Mouse (Mus musculus): ENCODE data around the gene Nagk.
"Not testable (repeated sequence)": the region's sequence is repeated elsewhere in the genome, so short reads cannot be mapped to it uniquely, and the experiment has no call there.

The Nagk gene

DNA sequence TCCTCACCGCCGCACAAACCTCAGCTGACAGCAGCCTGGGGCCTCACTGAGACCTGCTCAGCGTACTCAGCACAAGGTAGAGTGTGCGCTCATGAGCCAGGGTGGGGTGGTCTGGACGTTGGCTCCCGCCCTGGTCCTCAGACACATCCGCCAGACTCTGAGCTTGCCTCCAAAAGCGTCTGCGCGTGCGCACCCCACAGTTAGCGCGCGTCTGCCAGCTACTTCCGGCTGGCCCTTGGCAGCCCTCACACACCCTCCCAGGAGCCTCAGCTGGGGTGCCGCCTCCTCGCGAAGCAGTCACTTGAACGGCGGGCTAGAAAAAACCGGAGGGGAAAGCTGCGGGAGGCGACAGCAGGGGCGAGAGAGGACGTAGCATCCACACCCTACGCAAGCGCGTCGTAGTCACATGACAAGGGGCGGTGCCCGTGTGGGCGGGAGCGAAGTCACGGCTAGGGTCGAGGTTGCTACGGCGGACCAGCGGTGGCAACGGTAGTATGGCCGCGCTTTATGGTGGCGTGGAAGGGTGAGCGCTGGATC, at the start of gene Nagk:
Nagk (plus strand) TSS at position 223 of the 537 bp plus-strand sequence.
- peak; percentile 93 for DNase-seq (ENCODE audit: low spot score)

DNA sequence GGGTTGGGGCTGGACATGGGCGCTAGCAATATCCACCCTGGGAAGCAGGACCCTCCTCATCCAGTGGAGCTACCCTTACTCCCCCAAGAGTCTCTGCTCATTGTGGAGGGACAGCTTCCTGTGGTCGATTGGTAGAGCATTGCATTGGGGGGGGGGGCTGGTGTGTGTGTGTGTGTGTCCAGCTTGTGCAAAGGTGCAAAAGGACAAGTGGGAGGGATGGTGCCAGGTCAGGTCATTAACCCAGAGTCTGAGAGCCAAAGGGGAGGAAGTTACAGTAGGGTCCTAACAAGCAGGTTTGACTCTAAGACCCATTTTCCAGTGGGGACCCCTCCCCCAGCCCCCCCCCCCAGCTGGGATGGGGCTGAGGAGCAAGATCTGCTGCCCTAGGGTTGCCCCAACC, 49.3 kb upstream of the Nagk start:
- DNase-seq (ENCODE audit: low spot score), result no peak

DNA sequence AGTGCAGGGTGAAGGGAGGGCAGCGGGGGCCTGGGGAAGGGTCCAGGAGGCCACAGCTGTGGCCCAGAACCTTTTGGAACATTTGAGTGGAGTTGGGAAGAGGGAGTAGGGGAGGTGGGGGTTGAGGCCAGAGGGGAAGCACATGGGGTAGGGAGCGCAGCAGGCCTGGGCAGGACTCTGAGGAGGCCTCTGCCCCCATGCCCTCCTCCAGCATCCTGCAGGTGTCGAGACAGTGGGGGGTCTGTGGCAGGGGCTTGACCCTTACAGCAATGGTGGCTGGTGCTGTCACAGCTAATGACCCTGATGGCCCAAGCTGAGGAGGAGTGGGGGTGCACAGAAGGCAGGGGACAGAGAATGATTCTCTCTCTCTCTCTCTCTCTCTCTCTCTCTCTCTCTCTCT, 45.5 kb upstream of the Nagk start:
- DNase-seq (ENCODE audit: low spot score), result no peak

DNA sequence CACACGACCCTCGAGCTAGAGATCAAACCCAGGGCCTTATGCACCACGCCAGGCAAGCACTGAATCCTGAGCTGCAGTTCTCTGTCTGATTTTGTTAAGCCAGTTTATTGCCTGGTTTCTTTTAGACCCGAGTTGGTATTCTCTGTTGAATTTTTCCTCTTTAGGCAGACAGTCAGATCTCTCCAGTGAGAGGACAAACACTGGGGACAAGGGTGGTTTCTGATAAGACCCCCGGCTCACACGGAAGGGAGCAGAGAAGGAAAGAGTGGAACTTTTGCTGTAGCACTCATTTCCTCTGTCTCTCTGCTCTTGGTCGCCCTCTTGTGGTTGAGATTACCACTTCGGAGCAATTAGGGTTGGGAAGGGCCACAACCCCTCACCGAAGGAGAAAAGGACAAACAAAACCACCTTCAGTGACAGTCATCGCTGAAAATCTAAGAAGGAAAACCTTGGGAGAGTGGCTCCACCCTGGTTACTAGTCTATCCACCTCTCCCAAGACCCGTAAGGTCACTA, 44.6 kb upstream of the Nagk start:
- no peak for DNase-seq (ENCODE audit: low spot score)

DNA sequence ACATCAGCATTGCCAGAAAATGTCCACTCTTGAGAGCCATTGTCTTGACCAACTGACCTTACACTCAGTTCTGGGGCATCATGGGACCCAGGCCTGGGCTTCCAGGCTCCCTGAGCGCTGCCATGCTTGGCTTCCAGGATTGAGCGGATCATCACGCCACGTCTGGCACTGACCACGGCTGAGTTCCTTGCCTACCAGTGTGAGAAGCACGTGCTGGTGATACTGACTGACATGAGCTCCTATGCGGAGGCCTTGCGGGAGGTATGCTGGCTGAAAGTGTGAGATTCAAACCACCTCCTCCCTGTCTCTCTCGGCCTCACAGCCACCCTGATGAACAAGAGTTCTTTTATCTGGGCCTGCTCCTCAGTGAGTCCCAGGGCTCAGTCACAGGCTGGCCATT, 38.7 kb upstream of the Nagk start:
- no peak for DNase-seq (ENCODE audit: low spot score)

DNA sequence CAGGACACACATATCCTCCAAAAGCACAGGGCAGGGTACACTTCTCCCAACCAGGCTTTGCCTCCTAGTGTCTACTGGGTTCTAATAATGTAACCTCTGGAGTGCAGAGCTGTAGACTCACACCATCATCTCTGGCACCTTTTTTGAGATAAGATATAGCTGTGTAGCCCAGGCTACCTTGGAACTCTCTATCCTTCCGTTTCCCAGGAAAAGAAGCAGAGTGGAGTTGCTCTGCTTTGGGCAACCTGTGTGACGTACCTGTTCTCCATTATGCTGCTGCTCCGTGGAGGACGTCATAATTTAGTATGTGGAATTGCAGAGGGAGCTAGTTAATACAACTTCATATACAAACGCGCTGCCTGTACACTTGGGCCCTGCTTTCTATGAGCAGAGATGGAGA, 32.4 kb upstream of the Nagk start, which contains the start of gene Ankrd53:
Ankrd53 (plus strand) TSS at position 301 of the 400 bp plus-strand sequence.
- no peak for DNase-seq (ENCODE audit: low spot score)

DNA sequence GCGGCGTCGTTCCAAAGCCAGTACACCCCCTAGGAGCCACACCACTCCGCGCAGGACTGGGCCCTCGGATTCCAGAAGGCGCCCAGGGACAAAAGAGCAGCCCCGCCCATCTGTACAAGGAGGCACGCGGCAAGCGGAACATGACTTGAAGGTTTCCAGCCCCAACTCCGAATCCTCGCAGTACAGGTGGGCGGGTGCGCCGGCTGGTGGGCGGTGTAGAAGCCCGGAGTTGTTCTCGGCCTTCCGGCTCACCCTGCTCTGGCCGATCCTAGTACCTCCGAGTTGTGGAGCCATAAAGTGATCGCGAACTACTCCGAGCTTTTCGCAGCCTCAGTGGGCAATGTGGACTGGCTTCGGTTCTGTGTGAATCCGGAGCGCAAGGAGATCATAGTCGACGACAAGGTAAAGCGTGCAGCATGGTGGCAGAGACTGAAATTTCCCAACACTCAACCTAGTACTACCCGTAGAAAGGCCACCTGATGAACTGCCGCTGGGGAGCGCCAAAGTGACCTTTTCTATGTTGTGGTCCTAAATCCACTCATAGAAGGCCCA, 31.8 kb upstream of the Nagk start:
- peak; percentile 63 for DNase-seq (ENCODE audit: low spot score)

DNA sequence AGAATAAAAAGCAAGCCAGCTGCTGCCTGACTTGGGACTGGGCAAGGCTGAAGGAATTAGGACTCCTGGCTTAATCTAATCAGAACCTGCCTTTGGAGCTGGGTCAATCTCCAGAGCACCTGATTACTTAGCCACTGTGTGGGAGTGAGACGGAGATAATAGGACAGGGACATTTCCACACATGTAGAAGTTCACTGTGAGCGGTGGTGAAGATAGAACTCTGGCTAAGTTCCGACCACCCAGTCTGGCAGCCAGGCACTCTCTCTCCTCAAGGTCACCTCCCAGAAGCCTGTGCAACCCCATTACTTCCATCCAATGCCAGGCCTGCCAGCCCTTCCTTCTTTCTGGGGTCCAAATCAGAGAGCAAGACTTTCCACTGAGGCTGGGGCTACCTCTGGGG, 27.8 kb upstream of the Nagk start:
- peak; percentile 47 for DNase-seq (ENCODE audit: low spot score)

DNA sequence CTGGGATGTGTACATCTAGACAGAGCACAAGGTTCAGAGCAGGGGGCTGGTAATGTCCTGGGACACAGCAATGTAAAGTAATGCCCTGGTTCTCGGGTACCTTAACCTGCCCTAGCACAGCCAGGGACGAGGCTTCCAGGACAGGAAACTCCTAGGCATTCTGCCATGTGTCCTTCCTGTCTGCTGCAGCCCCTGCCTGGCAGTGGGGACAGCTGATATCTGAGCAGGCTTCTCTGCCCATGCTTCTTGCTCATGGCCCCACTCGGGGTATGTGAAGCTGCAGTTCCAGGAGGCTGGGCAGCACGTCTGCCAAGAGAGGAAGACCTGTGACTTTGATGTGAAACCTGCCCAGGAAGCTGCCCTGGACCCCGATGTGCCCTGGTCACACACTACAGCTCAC, 26.3 kb upstream of the Nagk start:
- no peak for DNase-seq (ENCODE audit: low spot score)

DNA sequence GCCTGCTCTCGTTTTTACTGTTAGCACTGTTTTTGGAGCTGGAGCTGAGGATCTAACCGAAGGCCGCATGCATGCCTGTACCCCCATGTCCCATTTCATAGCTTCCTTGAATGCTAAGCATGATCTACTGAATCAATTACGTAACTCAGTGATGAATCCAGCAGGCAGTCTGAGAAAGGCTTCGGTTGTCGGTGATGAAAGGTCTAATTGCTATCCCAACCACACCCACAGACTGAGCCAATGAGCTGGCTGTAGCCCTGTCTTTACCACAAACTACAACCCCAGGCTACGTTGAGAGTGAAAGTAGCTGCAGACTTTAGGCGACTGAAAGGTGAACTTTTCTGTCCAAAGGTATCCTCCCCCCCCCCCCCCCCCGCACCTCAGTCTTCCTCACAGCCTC, 20.7 kb upstream of the Nagk start:
- DNase-seq (ENCODE audit: low spot score), result no peak

DNA sequence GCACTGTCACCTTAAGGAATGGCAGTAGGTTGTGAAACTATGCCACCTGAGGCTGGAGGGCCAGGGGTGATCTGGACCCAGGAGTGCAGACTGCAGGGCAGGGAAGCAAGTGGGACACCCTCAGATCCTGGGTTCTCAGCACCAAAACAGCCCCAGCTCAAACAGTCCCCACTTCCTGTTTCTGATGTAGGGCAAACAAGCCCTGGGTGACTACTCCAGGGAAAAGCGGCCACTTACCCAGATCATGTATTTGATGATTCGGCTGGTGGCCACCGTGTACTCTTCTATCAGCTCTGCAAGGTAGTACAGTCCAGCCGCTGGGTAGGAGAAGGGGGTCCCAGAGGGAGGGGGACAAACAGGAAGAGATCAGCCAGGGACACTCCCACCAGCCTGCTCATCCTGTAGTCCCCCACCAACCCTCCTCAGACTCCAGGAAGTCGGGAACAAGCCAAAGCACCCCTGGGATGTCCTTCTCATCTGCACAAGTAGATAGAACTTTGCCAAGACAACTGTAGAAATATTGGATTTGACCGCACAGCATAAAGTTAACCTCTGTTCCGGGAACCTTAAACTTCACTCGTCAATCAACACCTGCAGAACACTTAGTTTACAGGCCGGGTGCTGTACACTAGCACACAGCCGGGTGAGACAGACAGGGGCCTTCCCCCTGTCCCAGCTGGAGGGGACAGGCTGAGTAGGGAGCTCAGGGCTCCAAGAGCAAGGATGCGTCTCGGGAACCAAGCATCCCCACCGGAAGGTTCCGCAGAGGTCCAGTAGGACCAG, 19.8 kb upstream of the Nagk start:
- peak; percentile 29 for DNase-seq (ENCODE audit: low spot score)

DNA sequence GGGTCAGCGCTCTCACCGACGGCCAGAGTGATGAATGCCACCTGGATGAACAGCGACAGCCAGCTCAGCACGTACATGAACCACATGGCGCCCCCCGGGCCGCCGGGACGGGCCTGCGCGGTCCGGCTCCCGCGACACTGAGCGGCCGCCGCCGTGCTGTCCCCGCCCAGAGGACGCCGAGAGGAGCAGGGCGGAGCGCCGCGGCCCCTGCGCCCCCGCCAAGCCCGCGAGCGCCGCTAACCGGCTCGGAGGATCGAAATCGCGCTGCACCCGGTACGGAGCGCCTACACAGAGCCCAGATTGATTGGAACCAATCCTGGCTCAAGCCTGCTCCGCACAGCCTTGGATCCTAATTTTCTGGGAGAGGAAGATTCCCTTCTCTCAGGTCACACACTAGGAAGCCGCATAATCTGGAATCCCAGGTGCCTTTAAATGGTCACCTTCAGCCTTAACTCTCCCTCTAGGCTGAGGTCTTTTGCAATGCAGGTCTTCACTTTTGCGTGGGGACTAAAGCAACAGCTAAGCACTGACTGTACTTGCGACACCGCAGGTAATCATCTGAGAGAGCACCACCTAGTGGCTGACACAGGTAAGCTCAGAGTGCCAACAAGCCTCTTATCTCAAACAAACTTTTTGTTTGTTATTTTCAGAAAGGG, 19.0 kb upstream of the Nagk start, which contains the start of gene Tex261:
Tex261 (minus strand) TSS at position 176 of the 656 bp plus-strand sequence.
- peak; percentile 90 for DNase-seq (ENCODE audit: low spot score)

DNA sequence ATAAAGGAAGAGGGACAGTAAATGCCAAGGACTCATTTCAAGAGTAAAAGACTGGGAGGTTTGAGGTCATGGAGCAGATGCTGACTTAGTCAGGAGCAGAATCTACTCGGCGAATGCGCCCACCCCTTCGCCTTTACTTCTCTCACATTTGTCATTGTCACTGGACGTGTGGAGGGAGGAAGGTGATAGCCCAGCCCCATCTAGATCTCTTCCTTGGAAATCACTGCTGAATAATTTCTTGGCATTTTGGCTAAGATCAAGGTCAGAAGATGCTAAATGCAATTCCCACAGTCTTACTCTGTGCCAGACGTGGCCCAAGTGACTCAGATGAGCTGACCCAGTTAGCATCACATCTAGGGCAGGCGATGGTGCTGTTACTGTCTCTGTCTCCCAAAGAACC, 16.5 kb upstream of the Nagk start:
- DNase-seq (ENCODE audit: low spot score), result no peak

DNA sequence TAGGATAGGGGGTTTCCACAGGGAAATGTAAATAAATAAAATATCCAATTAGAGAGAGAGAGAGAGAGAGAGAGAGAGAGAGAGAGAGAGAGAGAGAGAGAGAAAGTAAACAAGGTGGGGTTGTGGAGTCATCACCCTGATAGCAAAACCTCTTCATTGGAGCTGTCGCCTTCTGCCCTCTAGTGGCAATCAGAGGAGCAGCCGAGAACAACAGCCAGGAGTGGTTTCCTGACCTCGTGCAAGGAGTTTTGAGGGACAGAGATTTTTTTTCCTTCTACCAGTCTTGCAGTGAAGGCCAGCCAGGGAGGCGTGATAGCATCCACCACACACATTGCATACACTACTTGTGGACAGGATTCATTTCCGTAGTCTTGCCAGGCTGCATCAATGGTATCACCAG, 15.8 kb upstream of the Nagk start:
- no peak for DNase-seq (ENCODE audit: low spot score)

DNA sequence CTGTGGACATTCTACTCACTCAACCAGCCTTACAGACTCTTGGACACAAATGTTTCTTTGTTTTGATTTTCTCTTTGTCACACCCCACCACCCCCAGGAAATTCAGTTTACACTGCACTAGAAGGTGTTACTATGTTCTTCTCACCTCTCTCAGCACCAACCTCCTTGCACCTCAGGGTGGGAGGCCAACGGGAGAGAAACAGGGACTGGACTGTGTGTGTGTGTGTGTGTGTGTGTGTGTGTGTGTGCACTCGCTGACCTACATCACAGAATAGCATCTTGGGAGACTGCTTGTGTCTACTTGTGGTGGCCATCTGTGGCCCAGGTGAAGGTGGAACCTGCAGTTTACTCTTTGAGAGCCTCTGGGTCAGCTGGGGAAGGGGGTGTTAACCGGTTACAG, 8.4 kb upstream of the Nagk start:
- DNase-seq (ENCODE audit: low spot score), result no peak

DNA sequence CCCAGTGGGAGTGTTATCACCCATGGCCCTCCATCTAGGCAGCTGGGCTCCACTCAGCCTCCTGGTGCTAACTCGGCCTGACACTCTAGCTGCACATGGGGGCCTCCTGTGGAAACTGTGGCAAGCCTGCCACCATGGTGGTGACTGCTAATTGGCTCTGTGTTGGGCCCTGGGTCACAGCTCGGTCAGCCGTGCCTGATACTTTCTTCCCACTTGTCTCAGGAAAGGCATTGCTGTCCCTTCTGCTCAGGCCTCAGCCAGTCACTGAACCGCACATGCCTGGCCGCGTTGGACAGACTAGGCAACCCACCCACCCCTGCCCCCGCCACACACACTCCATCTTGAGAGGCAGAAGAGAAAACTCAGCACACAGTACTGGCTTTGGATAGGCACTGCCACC, 6.2 kb upstream of the Nagk start:
- no peak for DNase-seq (ENCODE audit: low spot score)

DNA sequence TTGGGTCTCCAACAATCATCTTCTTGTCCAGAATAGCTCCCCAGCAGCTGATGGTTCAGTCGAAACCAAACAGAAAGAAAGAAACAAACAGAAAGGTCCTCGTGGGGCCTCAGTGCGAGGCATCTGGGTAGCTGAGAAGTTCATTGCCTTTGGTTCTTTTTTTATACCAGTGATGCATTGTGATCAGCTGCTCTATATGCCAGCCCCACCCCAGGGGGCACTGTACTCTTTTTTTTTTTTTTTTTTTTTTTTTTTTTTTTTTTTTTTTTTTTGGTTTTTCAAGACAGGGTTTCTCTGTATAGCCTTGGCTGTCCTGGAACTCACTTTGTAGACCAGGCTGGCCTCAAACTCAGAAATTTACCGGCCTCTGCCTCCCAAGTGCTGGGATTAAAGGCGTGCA, 4.2 kb upstream of the Nagk start:
- DNase-seq (ENCODE audit: low spot score), result not testable (repeated sequence)

DNA sequence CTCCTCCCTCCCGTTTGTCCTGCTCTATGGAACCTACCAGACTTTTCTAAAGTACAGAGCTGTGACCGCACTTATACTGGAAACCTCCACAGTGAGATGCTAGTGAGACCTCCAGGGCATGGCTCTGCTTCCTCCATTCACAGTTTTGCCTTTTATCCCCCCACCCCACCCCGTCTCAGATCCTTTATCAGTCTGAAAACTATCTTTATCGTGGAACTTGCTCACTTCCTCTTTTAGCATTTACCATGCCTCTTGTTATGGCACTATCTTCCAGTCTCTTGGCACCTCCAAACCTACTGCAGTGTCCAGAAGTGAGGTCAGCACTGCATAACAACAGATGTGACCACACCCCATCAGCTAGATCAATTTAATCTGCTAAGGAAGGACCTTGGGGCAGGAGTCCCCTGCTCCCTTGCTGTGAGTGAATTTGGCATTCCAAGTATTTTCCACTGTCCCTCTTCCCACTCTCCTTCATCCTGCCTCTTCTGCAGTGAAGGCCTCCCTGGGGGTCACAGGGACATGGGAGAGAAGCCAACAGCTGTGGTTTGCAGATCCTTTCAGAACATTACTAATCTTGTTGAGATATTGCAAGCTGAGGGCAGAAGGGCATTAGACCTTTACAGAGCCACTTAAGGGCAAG, 3.4 kb upstream of the Nagk start:
- DNase-seq (ENCODE audit: low spot score), result no peak

DNA sequence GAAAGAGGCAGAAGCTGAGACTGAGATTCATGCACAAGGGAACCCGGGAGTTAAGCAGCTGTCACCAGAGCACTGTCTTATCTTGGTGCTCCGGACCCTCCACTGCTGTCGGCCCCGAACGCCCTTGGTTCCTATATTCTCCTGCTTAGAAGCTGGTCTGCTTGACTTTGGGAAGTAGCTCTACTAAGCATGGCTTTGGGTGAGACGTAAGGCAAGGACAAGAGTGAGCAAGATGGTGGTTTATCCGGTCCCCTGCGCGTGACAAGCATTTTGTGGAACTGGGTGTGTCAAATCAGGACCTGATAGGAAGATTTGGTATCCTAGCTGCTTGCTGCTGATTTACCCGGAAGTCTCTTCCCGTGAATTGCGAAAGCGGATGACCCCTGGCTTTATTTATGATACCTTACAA, 714 bp downstream of the Nagk start:
- no peak for DNase-seq (ENCODE audit: low spot score)

DNA sequence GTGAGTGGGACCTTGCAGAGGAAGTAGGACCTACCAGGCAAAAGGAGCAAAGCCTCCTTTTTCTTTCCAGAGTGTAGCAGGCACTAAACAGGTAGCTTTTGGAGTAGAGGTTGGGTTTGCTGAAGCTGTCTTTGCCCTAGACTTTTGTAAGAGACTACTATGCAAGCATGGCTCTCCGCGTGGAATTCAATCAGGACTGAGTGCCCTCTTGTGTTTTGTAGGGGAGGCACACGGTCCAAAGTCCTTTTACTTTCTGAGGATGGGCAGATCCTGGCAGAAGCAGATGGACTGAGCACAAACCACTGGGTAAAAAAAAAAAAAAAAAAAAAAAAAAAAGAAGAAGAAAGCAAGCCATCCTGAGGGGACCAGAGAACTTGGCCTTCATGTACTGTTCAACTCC, 1.9 kb downstream of the Nagk start:
- DNase-seq (ENCODE audit: low spot score), result no peak

DNA sequence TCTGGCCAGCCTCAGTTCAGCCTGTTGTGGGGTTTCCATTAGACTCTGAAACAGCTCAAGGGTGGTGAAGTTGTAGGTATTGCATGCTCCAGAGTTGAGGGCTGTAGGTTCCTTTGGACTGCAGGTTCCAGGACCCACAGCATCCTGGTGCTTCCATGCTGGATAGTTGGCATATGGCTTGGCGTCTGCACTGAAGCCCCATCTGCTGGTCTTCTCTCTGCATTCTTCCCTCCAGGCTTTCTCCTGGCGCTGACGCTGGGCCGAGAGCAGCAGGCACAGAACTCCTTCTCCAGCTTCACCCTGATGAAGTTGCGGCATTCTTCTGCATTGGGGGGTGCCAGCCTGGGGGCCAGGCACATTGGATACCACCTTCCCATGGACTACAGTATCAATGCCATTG, 7.3 kb downstream of the Nagk start:
- no peak for DNase-seq (ENCODE audit: low spot score)

DNA sequence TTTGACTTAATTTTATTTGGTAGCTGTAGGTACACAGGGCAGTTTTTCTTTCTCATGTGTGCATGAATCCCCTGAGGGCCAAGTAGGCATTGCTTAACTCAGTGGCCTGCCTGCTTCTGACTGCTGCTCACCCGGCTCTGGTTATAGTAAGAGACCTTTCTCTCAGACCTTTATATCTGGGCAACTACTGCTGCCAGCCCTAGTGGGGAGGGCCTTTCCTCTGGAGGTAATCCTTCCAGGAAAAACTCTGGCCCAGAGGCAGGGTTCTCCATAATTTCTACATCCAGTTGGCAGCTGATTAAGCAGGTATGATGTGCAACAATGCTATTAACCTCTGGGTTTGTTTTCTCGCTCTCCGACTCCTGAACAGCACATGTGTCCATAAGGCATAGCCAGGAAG, 8.1 kb downstream of the Nagk start:
- DNase-seq (ENCODE audit: low spot score), result no peak

All from testis, postnatal 14 days (tissue).